Mouse (Mus musculus) retina, postnatal 1 day (tissue): Measurements from ENCODE around the gene Cst6.
"Not testable (repeated sequence)": the region's sequence is repeated elsewhere in the genome, so short reads cannot be mapped to it uniquely, and the experiment has no call there.

Experiments used
- DNase-seq: peaks from one replicate; pipeline ENCODE4 v3.0.0-alpha.2; 2012

The Cst6 gene

DNA sequence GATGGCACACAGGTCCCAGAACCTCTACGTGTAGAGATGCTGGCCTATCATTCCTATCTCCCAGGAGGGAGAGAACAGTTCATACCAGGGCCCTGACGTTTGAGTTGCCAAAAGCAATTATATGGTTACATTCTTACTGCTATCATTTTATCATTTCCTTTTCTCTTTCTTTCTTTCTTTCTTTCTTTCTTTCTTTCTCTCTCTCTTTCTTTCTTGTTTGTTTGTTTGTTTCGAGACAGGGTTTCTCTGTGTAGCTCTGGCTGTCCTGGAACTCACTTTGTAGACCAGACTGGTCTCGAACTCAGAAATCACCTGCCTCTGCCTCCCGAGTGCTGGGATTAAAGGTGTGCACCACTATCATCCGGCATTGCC, at the start of gene Cst6:
Gene Cst6 (minus strand): TSS at position 73 of the 372 bp plus-strand sequence.
- DNase-seq: not testable (repeated sequence)

DNA sequence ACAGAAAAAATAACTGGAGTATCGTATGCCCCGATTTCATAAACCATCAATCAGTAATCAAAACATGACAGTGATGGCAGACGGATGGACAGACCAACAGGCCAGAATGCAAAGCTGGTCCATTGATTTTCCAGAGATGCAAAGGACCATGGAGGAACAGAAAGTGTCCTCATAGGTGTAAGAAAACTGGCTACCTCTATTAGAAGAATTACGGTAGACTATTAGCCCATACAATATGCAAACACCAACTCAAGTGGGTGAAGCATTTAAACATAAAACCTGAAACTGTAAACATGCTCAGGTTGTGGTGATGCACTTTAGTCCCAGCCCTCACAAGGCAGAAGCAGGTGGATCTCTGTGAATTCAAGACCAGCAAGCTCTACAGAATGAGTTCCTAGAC, 46.0 kb upstream of the Cst6 start:
- DNase-seq: no peak

DNA sequence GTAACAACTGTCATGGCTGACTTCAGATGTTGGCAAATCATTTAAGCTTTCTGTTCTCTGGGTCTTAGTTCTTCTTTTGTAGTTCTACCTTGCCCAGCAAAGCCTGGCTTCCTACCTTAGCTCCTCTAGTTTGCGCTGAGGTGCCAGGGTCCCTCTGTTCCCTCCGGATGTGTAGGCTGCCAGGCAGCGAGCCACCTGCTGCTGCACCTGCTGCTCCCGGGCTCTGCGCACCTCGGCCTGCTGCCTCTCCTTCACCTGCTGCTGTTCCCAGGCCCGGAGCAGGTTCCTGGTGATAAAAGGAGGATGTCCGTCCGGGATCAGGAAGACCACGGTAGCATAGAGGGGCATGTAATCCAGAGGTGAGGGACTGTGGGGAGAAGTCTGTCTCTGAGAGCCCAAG, 44.8 kb upstream of the Cst6 start:
- no peak for DNase-seq

DNA sequence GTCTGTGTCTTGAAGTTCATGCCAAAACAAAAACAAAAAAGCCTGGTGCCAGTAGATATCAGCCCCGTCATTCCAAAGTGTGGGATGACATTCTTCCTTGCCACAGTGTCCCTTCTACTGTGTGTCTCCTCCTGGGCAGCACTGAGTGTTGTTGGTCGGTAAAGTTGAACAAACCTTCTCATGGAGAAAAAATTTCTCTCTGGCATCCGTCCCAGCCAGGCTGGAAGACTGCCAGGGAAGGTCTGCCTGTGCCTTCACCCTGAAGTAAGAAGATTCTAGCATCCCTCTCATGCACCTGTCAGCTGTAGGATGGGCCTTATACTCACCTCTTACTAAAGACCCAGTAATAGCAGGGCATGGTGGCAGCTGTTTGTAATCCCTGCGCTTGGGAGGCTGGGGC, 43.5 kb upstream of the Cst6 start:
- DNase-seq: peak; percentile 56

DNA sequence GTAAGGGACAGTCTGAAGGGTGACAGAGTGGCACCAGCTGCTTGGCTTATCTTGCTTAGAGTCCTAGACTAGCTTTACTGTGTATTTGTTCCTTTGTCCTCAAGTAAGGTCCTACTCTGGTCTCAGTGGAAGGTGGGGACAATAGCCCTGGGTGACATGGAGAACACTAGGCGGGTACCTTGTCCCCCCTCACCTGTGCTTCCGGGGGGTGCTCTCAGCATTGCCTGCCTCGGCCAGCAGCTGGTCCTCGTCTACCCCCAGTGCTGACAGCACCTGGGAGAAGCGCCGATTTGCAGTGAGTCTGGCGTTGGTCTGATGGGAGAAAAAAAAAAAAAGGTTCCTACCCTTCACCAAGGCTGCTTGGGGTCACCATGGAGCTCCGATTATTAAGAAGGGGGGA, 41.0 kb upstream of the Cst6 start:
- no peak for DNase-seq

DNA sequence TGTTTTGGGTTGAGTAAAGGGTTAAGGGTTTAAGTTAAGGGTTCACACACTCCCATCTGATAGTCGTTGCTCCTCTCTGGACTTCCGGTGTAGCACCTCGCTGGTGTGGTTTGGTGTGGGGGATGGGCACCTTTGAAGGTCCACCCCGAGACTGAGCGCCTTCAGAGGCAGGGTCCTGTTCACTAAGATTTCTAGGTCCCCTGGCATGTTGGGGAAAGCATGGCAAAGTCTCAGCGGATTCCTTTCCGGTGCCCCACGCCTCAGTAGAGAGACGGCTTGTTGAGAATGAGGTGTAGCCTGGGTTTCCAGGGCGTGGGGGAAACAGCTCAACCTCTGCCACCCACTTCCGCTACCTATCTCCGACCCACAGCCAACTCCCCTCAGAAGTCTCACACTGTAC, 40.3 kb upstream of the Cst6 start:
- no peak for DNase-seq

DNA sequence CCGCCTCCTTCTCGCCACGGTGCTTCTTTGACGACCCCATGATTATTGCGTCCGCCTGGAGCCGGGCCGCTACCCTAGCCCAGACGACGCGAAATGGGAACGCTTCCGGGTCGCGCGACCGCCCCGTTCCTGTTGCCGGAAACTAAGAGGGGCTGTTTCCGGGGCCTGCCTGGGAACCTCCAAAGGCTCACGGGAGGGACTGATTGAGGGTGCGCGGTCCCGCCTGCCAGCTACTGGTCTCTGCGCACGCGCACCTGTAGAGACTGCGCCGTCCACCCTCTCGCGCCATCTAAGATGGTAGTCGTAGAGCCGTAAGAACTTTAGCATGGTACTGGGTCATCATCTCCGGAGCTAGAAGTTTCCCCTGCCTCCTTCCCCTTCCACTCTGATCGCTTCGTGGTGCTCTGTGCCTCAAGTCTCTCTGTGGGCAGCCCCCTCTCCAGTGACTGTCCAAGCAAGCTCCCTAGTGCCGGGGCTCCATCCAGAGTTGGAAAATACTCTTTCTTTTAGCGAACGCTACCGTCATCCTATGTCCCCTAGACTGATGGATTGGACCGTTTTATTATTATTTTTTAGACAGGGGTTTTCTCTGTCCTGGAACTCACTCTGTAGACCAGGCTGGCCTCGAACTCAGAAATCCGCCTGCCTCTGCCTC, 39.3 kb upstream of the Cst6 start, which contains the start of gene Sart1:
Gene Sart1 (minus strand): TSS at position 116 of the 655 bp plus-strand sequence.
- DNase-seq: peak; percentile 98

DNA sequence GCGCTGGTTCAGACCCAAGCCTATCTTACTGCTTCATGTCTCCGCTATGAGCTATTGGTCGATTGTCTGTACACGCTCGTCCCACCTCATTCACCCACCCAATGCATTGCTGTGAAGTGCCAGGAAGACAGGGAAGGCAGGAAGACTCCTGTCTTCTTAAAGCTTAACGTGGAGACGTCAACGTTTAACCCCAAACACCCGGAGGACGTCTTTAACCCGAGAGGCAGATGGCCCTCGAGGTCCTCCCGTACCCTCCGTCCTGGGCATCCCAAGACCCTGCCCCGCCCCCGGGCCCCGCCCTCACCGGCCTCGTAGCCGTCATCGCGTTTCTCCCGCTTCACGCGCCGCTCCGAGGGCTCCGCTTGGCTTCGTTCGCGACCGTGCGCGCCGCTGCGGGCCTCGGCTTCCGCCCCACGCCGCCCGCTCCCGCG, 38.7 kb upstream of the Cst6 start:
- no peak for DNase-seq

DNA sequence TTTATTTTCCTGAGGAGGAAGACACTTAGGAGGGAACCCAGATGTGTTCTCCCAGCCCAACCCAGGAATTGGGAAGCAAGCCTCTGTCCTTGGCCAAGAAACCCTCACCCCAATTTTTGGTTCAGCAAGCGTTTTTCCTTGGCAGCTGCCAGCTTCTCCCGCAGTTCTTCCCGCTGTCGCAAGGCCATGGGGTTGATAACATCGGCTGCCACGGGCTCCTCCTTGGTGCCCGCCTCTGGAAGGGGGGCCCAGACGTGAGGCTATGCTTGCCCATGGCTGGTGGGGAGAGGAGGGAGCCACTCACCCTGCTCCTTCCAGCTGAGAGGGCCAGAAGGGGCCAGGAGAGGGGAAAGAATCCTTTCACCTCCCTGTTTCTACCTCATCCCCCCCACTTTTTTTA, 35.3 kb upstream of the Cst6 start:
- no peak for DNase-seq

DNA sequence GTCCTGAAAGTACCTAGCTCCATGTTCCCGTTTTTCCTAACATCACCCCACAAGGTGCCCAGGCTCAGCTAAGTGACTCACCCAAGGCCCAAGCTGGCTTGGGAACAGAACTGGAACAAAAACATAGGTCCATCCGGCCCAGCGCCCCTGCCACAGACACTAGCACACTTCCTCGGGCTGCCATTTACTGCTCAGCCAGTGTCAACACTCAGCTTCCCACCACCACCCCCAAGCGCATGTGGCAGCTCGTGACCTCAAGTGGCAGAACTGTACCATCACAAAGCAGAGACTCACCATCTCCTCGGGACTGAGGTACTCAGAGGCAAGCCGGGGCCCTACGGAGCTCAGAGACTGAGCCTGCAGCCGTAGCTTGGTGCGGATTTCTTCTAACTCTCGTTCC, 34.0 kb upstream of the Cst6 start:
- DNase-seq: no peak

DNA sequence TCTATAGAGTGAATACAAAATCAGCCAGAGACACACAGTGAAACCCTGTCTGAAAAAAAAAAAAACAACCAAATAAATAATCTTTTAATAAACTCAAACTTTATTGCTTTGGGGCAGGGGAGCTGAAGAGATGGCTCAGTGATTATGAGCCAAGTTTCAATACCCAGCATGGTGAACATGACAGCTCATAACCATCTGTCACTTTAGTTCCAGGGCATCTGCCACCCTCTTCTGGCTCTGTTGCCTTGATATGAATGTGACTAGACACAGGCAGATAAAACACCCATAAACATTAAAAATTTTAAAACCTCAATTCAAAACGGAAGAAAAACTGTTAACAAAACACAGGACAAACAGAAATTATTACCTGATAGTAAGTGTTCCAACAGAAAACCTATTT, 28.1 kb upstream of the Cst6 start:
- DNase-seq: no peak

DNA sequence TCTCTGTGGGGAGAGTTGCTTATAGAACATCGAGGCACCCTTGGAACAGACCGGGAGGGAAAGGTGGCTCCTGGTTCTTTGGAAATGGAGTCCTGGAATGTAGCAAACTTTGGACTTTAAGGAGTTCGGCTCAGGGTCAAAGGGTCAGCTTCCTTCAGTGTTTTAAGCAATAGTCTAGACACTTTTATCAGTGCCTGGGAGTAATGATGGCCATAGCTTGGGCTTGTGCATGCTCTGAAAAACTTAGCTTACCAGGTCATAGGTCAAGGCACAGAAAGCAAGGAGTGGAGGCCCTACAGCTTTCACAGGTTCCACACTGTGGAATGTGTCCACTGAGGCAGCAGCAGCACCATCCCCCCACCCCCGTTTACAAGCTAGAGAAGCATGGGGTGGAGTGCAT, 25.4 kb upstream of the Cst6 start:
- DNase-seq: no peak

DNA sequence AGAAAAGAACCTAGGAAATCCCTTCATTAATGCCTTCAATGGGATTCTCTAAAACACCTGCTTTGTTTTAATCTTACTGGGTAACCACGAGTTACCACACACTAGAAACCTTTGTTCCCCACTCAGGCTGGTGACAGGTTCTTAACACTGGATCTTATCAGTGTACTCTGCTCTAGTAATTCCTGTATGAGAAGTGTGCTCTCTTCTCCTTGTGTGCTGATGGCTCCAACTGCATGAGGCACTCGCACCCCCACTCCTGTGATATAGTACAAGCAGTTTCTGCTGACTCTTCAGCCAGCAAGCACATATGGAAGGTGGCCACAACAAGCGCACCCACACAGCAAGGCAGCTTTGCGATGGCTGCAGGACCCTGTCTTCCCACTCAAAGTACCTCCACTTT, 24.8 kb upstream of the Cst6 start:
- DNase-seq: no peak

DNA sequence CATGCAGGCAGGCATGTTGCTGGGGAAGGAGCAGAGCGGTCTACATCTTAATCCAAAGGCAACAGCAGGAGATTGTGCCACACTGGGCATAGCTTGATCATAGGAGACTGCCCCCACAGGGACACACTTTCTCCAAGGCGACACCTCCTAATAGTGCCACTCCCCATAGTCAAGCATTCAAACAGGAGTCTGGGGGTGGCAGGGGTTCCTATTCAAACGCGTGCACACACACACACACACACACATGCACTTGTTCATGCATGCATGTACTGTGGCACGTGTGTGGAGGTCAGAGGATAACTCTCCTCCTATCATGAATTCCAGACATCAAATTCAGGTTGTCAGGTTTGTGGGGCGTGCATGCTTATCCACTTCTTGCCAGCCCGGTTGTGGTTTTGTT, 23.4 kb upstream of the Cst6 start:
- DNase-seq: no peak

DNA sequence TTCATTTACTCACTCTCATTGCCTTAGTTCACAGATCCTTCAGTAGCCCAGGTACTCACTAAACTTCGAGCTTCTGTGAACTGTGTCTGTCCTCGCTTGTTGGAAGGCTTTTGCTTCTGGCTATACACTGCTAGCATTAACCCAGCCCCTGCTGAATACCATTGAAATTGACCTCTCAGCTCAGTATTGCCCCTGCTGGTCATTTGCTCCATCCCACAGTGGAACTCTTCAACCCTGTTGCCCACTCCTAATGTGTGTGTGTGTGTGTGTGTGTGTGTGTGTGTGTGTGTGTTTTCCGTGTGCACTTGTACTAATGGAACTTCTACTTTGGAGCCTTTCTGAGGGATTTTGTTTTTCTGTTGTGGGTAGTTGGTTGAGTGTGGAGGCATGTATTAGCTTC, 21.6 kb upstream of the Cst6 start:
- DNase-seq: peak; percentile 43

DNA sequence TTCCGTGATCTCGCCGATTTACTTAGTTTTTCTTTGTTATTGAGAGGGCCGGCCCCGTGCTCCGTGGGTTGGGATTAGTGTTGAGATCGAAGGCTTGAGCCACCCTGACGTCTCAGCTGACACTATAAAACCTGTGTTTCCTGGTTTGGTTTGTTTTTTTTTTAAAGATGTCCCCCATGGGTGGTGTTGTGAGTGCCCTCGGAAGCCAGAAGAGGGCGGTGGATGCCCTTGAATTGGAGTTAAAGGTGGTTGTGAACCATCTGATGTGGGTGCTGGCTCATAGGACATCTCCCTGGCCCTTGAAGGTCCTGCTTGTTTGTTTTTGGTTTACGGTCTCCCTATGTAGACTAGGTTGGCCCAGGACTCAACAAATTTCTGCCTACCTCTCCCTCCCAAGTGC, 18.1 kb upstream of the Cst6 start:
- DNase-seq: no peak

DNA sequence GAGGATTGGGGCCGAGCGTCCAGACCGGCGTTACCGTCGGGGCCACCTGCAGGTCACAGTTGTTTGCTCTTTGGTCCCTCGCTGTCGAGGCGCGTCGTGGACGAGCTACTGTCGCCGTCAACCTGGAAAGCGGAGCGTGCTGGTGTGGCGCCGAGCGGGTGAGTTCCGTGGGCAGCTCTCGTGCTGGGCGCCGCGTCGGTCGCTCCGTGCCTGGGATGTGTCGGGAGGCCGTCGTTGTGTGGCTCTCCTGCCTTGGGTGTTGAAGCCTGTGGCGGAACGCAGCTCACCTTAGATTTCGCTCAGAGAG, 17.6 kb upstream of the Cst6 start, which contains the start of gene Banf1:
Gene Banf1 (minus strand): TSS at position 116 of the 307 bp plus-strand sequence.
- DNase-seq: no peak

DNA sequence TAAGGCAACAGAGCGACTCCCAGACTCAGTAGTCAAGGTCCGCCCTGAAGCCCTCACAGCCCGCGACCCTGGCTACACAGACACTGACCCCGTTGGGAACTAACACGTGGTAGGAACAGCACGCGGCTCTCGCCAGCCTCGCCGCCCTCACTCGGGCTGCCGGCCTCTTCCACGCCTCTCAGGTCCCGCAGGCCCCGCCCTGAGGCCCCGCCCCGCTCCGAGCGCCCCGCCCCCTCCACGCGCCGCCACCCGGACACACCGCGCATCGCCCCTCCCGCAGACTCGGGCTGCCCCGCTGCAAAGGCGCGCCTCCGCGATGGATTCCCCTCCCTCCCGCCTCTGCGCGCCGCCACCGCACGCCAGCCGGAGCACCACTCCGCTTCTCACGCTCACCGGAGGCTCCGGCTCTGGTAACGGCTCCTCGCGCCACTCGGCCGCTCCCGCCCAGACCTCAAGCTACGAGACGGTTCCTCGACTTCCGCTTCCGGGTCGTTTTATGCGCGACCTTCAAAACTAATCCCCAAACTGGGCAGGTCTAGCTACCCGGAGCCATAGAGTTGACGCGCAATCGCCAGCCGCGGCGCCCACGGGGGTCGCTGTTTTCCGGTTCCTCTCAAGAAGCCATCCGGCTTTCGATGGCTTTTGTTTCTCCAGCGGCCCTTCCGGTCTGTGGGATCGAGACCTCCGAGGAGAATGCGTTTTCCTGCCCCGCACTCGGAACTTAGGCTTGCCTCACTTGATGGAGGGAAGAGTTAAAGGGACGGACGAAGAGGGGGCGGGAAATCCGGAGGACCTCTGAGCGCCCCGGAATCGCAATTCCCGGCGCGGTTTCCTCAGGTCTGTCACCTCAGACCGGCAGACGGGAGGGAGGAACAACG, 17.0 kb upstream of the Cst6 start, which contains the start of gene Eif1ad:
Gene Eif1ad (plus strand): TSS at position 567 of the 878 bp plus-strand sequence.
- DNase-seq: peak; percentile 99

DNA sequence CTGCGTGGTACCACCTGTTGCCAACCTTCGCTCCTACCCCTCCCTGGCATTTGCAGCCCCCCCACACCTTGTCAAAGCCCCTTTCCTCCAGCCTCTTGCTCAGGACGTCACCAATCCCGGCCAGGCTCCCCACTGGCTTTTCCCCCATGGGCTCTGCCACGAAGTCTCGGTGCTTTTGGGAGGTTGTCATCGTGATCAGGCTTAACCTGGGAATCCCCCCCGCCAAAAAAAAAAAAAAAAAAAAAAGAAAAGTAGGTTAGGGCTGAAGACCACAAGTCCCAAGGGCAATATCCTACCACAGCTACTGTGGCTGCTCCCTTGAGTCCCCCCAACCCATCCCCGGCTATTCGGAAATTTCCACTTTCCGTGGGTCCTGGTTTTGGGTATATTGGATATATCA, 16.4 kb upstream of the Cst6 start:
- no peak for DNase-seq

DNA sequence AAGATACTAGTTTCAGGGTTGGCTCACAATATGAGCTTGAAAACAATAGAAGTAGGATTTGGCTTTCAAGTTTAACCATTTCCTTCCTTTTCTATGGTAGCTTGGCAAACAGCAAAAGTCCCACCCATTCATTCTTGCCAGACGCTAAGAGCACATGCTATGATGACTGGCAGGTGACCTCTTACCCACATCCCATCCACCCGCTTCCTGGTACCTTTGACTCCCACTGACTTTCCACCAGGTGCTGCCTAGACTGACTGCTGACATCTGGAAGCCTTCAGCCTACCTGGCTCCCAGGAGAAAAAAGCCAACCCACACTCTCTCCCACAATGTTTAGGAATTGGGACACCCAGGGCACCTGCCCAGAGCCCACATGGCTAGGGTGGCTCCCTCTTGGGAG, 14.8 kb upstream of the Cst6 start:
- DNase-seq: no peak

DNA sequence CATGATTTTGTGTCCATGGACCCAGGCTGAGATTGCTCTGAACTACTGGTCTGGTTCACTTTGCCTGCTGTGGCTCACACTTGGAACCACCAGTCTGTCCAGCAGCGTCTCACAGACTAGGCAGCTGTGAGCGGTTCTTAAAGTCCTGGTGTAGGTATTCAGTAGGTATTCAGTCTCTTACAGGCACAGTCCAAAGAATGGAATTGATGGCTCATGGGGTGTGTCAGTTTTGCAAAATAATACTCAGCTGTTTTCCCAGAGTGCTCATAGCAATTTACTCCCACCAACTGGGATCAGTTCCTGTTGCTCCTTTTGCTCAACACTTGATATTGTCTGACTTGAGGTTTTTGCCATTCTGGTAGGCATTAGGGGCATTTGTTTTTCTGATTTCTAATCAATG, 12.8 kb upstream of the Cst6 start:
- no peak for DNase-seq

DNA sequence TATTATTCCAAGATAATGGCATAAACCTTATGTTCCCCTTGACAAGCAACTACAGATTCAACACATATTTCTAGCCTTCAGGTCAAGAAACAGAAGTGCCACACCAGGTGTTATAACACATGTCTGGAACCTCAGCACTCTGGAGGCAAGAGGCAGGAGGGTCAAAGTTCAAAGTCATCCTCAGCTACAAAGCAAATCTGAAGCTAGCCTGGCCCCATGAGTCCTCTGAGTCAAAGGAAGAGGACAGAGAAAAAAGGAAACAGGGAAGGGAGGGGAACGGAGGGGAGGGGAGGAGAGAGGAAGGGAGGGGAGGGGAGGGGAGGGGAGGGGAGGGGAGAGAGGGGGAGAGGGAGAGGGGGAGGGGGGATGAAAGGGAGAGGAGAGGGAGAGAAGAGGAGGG, 6.7 kb upstream of the Cst6 start:
- DNase-seq: peak; percentile 19

DNA sequence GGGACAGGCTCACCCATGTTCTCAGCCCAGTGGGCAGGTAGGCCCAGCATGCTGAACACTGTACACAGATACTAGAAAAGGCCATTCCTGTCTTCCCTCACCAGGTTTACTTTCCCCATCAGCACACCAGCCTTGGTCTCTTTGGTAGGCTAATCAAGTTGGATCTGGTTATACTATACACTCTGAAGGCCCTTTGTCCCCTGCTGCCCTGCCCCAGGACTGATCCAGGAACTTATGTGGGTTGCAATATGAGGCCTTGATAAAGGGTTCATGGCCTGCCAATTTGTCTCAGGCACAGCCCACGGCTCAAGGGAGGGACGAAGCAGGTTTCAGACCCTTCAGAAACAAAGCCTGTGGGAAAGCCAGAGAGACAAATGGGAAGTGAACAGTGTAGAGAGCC, 4.2 kb upstream of the Cst6 start:
- no peak for DNase-seq
